Mouse (Mus musculus) c-Kit-positive CD71-positive TER-119-negative erythroid progenitor cells, embryonic 14.5 days (primary cell): ENCODE measurements around the gene Ltf.

Experiments
- DNase-seq: peaks from one replicate; pipeline ENCODE4 v3.0.0-alpha.2; 2013; ENCODE audit warnings: low read depth

Gene Ltf

GRCm38 (mm10) chr9:111039966-111040365 lies 20.9 kb downstream of the Ltf start:
- no peak for DNase-seq

- DNase-seq, result no peak
These were observed 23.2 kb downstream of the Ltf start for GRCm38 (mm10) chr9:111042266-111042665.

- DNase-seq, result no peak
These were observed 27.2 kb downstream of the Ltf start for GRCm38 (mm10) chr9:111046222-111046621.

- no peak for DNase-seq
These were observed 28.2 kb downstream of the Ltf start for GRCm38 (mm10) chr9:111047266-111047665.

GRCm38 (mm10) chr9:111048452-111048851 lies 29.4 kb downstream of the Ltf start:
- DNase-seq, result no peak

GRCm38 (mm10) chr9:111054923-111055322 lies 35.9 kb downstream of the Ltf start:
- no peak for DNase-seq

- no peak for DNase-seq
These were observed 36.9 kb downstream of the Ltf start for GRCm38 (mm10) chr9:111055800-111056518.

- no peak for DNase-seq
These were observed 37.4 kb downstream of the Ltf start for GRCm38 (mm10) chr9:111056519-111056797.

- peak; percentile 87 for DNase-seq
These were observed 37.9 kb downstream of the Ltf start, which contains the start of gene Ccrl2 for GRCm38 (mm10) chr9:111056798-111057543. TSS of gene Ccrl2 (minus strand) at chr9:111057519.

- DNase-seq, result no peak
These were observed 38.7 kb downstream of the Ltf start for GRCm38 (mm10) chr9:111057544-111058370.

GRCm38 (mm10) chr9:111058943-111059556 lies 40.0 kb downstream of the Ltf start:
- no peak for DNase-seq

- DNase-seq, result no peak
These were observed 43.8 kb downstream of the Ltf start for GRCm38 (mm10) chr9:111062840-111063239.

- no peak for DNase-seq
These were observed 48.0 kb downstream of the Ltf start for GRCm38 (mm10) chr9:111067052-111067451.

GRCm38 (mm10) chr9:111070546-111070961 lies 51.5 kb downstream of the Ltf start:
- peak; percentile 46 for DNase-seq

- no peak for DNase-seq
These were observed 53.1 kb downstream of the Ltf start for GRCm38 (mm10) chr9:111072175-111072574.

GRCm38 (mm10) chr9:111072971-111073370 lies 53.9 kb downstream of the Ltf start:
- DNase-seq, result no peak

- no peak for DNase-seq
These were observed 58.7 kb downstream of the Ltf start for GRCm38 (mm10) chr9:111077745-111078144.

- DNase-seq, result no peak
These were observed 61.7 kb downstream of the Ltf start for GRCm38 (mm10) chr9:111080801-111081200.

- no peak for DNase-seq
These were observed 62.7 kb downstream of the Ltf start for GRCm38 (mm10) chr9:111081765-111082164.

- DNase-seq, result no peak
These were observed 66.3 kb downstream of the Ltf start for GRCm38 (mm10) chr9:111085329-111085728.

- no peak for DNase-seq
These were observed 67.1 kb downstream of the Ltf start for GRCm38 (mm10) chr9:111086137-111086536.

- no peak for DNase-seq
These were observed 68.0 kb downstream of the Ltf start for GRCm38 (mm10) chr9:111086995-111087606.
